21 mouse cellular contexts compared by ENCODE assay signal in the genomic region with DNA sequence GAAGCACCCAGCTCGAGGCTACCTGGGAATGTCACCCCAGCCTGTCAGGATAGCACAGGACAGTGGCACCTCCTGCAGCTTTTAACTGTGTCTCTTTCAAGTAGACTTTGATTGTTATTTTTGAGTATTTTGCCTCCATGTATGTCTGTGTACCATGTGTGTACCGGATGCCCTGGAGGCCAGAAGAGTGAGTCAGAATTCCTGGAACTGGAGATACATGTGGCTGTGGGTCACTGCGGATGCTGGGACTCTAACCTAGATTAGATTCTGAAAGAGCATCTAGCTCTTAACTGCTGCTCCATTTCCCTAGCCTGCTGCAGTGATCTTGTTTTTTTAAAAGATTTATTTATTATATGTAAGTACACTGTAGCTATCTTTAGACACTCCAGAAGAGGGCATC. TPM values are rescaled to one million over a fixed set of nuclear protein-coding genes. Genes with fewer than 3 reads are reported as not detected.
DNase-seq lines count a peak whose midpoint lies in the region; ATAC-seq lines count a peak whose summit lies in the region.
"Had no signal": no experiment of that assay in that cellular context is flagged by ENCODE, and none has a peak within 500 bp of the region (broad histone marks: within the 10 kb centered on the region; RNA-seq: fewer than 3 reads in every experiment).

No protein-coding gene starts in this region.

- H3K36me3 ChIP-seq in forebrain, embryonic 13.5 days (ENCODE audit: poor library complexity, severe bottlenecking) = no peaks in the 10 kb centered on the region
- H3K36me3 ChIP-seq in forebrain, embryonic 15.5 days = no peaks in the 10 kb centered on the region
- H3K36me3 ChIP-seq: hindbrain, embryonic 12.5 days; hindbrain, embryonic 15.5 days had no signal

- no peak overlapping the region for H3K4me2 ChIP-seq in forebrain, embryonic 13.5 days
- no peak overlapping the region for H3K4me2 ChIP-seq in forebrain, embryonic 15.5 days (replicated peaks)
- H3K4me2 ChIP-seq: heart, embryonic 11.5 days; hindbrain, embryonic 15.5 days had no signal

- H3K27ac ChIP-seq in forebrain, embryonic 13.5 days = no peak overlapping the region
- H3K27ac ChIP-seq in forebrain, embryonic 15.5 days (replicated peaks) = no peak overlapping the region
- H3K27ac ChIP-seq: gastrocnemius, adult 2 months; hindbrain, embryonic 12.5 days; hindbrain, embryonic 15.5 days had no signal

- no peaks in the 10 kb centered on the region for H3K27me3 ChIP-seq in forebrain, embryonic 13.5 days
- no peaks in the 10 kb centered on the region for H3K27me3 ChIP-seq in forebrain, embryonic 15.5 days
- H3K27me3 ChIP-seq: hindbrain, embryonic 12.5 days; hindbrain, embryonic 15.5 days had no signal

- DNase-seq in 3T3-L1 (ENCODE audit: low read depth, low spot score) (peak; percentile 91), NIH3T3 (ENCODE audit: low read depth) (peak; percentile 62)
- no peak for DNase-seq in frontal cortex, postnatal 25 days (ENCODE audit: low spot score in 2 of 2)
- DNase-seq in adrenal gland, postnatal 25 days = no peak
- DNase-seq: adrenal gland, postnatal 10 days; cerebellum, adult 11 months; cerebellum, adult 2 months; cerebellum, adult 9-11 months; cerebellum, postnatal 25 days; gastrocnemius, adult 2 months; gastrocnemius, postnatal 14 days; heart, adult 11 months; kidney, adult 2 months had no signal

- peaks cover 28% of the 10 kb centered on the region for H3K4me1 ChIP-seq in forebrain, embryonic 13.5 days
- peaks cover 31% of the 10 kb centered on the region for H3K4me1 ChIP-seq in forebrain, embryonic 15.5 days

- 86% methylated on average over 3 of the region's 3 CpGs for WGBS in forebrain, embryonic 13.5 days
- 92% methylated on average over 3 of the region's 3 CpGs for WGBS in forebrain, embryonic 15.5 days

- H3K9ac ChIP-seq in forebrain, embryonic 13.5 days = peak overlapping the region; percentile 10; the same call in 1 of the 2 replicates
- no peak overlapping the region for H3K9ac ChIP-seq in forebrain, embryonic 15.5 days (replicated peaks)
- H3K9ac ChIP-seq: hindbrain, embryonic 12.5 days; hindbrain, embryonic 15.5 days had no signal

- ATAC-seq in forebrain, embryonic 13.5 days = no peak
- no peak for ATAC-seq in forebrain, embryonic 15.5 days (replicated peaks)
- ATAC-seq: activated CD4-positive, CD25-positive, alpha-beta regulatory T cell, adult 4 months; forebrain, embryonic 16.5 days; intestine, postnatal 0 days had no signal

- no peaks in the 10 kb centered on the region for H3K9me3 ChIP-seq in forebrain, embryonic 13.5 days (replicated peaks)
- H3K9me3 ChIP-seq in forebrain, embryonic 15.5 days = no peaks in the 10 kb centered on the region
- H3K9me3 ChIP-seq: hindbrain, embryonic 12.5 days; hindbrain, embryonic 15.5 days had no signal

- H3K4me3 ChIP-seq in forebrain, embryonic 13.5 days = no peak overlapping the region
- no peak overlapping the region for H3K4me3 ChIP-seq in forebrain, embryonic 15.5 days
- H3K4me3 ChIP-seq: gastrocnemius, adult 2 months; hindbrain, embryonic 12.5 days; hindbrain, embryonic 15.5 days had no signal

RNA-seq across cellular contexts. Expression of gene Mxd3, which starts 2.7 kb away (rescaled TPM):
- 42.8 and 44.6 TPM in 2 replicates for polyA plus RNA-seq in forebrain, embryonic 13.5 days (2015; fragmentation: Nextera tagmentation; extraction: Ambion mirVana)
- 28.9 and 30.0 TPM in 2 replicates for polyA plus RNA-seq in forebrain, embryonic 15.5 days (2015; fragmentation: Nextera tagmentation; extraction: Ambion mirVana)
- total RNA-seq in adrenal gland, postnatal 25 days (2021) = 5.0 and 8.3 TPM in 2 replicates
- total RNA-seq: gastrocnemius, adult 2 months had no signal

RNA-seq across cellular contexts. Expression of gene Rab24, which starts 10.6 kb away (rescaled TPM):
- polyA plus RNA-seq in forebrain, embryonic 13.5 days (2015; fragmentation: Nextera tagmentation; extraction: Ambion mirVana) = 102 and 105 TPM in 2 replicates
- polyA plus RNA-seq in forebrain, embryonic 15.5 days (2015; fragmentation: Nextera tagmentation; extraction: Ambion mirVana) = 114 and 118 TPM in 2 replicates
- 58.0 and 87.0 TPM in 2 replicates for total RNA-seq in adrenal gland, postnatal 25 days (2021)

RNA-seq across cellular contexts. Expression of gene Prelid1, which starts 12.0 kb away (rescaled TPM):
- polyA plus RNA-seq in forebrain, embryonic 13.5 days (2015; fragmentation: Nextera tagmentation; extraction: Ambion mirVana) = 309 and 331 TPM in 2 replicates
- 303 and 314 TPM in 2 replicates for polyA plus RNA-seq in forebrain, embryonic 15.5 days (2015; fragmentation: Nextera tagmentation; extraction: Ambion mirVana)
- 153 and 156 TPM in 2 replicates for total RNA-seq in adrenal gland, postnatal 25 days (2021)

RNA-seq across cellular contexts. Expression of gene Lman2, which starts 30.3 kb away (rescaled TPM):
- 57.9 and 60.5 TPM in 2 replicates for polyA plus RNA-seq in forebrain, embryonic 13.5 days (2015; fragmentation: Nextera tagmentation; extraction: Ambion mirVana)
- polyA plus RNA-seq in forebrain, embryonic 15.5 days (2015; fragmentation: Nextera tagmentation; extraction: Ambion mirVana) = 56.7 and 58.0 TPM in 2 replicates
- total RNA-seq in adrenal gland, postnatal 25 days (2021) = 107 and 109 TPM in 2 replicates

RNA-seq across cellular contexts. Expression of gene Rgs14, which starts 37.2 kb away (rescaled TPM):
- polyA plus RNA-seq in forebrain, embryonic 13.5 days (2015; fragmentation: Nextera tagmentation; extraction: Ambion mirVana) = 0.30 and 0.40 TPM in 2 replicates
- polyA plus RNA-seq in forebrain, embryonic 15.5 days (2015; fragmentation: Nextera tagmentation; extraction: Ambion mirVana) = 0.37 and 0.81 TPM in 2 replicates
- 0.70 and 0.86 TPM in 2 replicates for total RNA-seq in adrenal gland, postnatal 25 days (2021)

Comparison
In these comparisons a context has a peak if more than half of its experiments do, and no peak if none do; other contexts are left out.
1. DNase-seq: peak in 3T3-L1 (single experiment) and NIH3T3 (single experiment); none in frontal cortex, postnatal 25 days (0 of 2) and adrenal gland, postnatal 25 days (single experiment).